Mouse (Mus musculus) lung, adult 2 months (tissue): ENCODE measurements around the gene Tomm22.
"Not testable (repeated sequence)": the region's sequence is repeated elsewhere in the genome, so short reads cannot be mapped to it uniquely, and the experiment has no call there.

Experiments used
- CTCF ChIP-seq: fragments of 200-500 bp; IDR thresholded peaks from 2 replicates; pipeline ENCODE4 v1.5.1; 2011; ENCODE audit warnings: mild to moderate bottlenecking, low read length, control low read depth; ENCODE audit not compliant: insufficient read depth
- POLR2A ChIP-seq: fragments of 200-500 bp; IDR thresholded peaks from 2 replicates; pipeline ENCODE4 v1.6.1; 2011; ENCODE audit warnings: low read depth, mild to moderate bottlenecking, control low read depth, low read length, borderline replicate concordance; ENCODE audit errors: extremely low read depth

GRCm38 (mm10) chr15:79671828-79672348, 1.2 kb downstream of the Tomm22 start:
- not testable (repeated sequence) for TF ChIP-seq CTCF, POLR2A
